Mouse (Mus musculus) bone marrow, adult 2 months (tissue): ENCODE data around the gene Bsnd. TPM values are rescaled to one million over a fixed set of nuclear protein-coding genes. Genes with fewer than 3 reads are reported as not detected.
A peak's percentile ranks its signal among the peaks of the same experiment; 100 is the strongest.

Experiments used
- H3K27ac ChIP-seq: fragments of 200-500 bp; 2 replicates; pipeline ENCODE4 v1.5.1; 2012; ENCODE audit warnings: low read depth, mild to moderate bottlenecking, control low read depth, inconsistent platforms, low read length; ENCODE audit not compliant: control insufficient read depth, poor library complexity, insufficient read depth
- H3K4me1 ChIP-seq: fragments of 200-500 bp; 2 replicates; pipeline ENCODE4 v1.6.1; 2011; ENCODE audit warnings: low read length; ENCODE audit not compliant: control insufficient read depth, insufficient read depth
- H3K4me3 ChIP-seq: fragments of 200-500 bp; replicated peaks from 2 replicates; pipeline ENCODE3; 2011; ENCODE audit warnings: mild to moderate bottlenecking, low read depth, low read length, control low read depth; ENCODE audit not compliant: control insufficient read depth
- CTCF ChIP-seq: fragments of 200-500 bp; IDR thresholded peaks from 2 replicates; pipeline ENCODE4 v1.5.1; 2011; ENCODE audit warnings: low read length, control low read depth; ENCODE audit not compliant: control insufficient read depth, insufficient read depth
- POLR2A ChIP-seq: fragments of 200-500 bp; IDR thresholded peaks from 2 replicates; pipeline ENCODE4 v1.6.1; 2011; ENCODE audit warnings: low read depth, mild to moderate bottlenecking, control low read depth, low read length, borderline replicate concordance; ENCODE audit not compliant: control insufficient read depth
- WGBS: fragments of 180-500 bp; shearing (Covaris S2); methylation state at CpG from one replicate; pipeline ENCODE4 v1.1.7; 2018; 5-methylcytosine and 5-hydroxymethylcytosine counted together
- polyA plus RNA-seq: library from polyadenylated mRNA; stranded (reverse); fragments of >200 nt; gene quantifications from 2 replicates; pipeline ENCODE4 v1.2.4, GENCODE M21; 2011; ENCODE audit warnings: low replicate concordance; ENCODE audit not compliant: missing spikeins, insufficient read depth, insufficient read length

Gene Bsnd
- polyA plus RNA-seq, 1 experiment: not detected

DNA sequence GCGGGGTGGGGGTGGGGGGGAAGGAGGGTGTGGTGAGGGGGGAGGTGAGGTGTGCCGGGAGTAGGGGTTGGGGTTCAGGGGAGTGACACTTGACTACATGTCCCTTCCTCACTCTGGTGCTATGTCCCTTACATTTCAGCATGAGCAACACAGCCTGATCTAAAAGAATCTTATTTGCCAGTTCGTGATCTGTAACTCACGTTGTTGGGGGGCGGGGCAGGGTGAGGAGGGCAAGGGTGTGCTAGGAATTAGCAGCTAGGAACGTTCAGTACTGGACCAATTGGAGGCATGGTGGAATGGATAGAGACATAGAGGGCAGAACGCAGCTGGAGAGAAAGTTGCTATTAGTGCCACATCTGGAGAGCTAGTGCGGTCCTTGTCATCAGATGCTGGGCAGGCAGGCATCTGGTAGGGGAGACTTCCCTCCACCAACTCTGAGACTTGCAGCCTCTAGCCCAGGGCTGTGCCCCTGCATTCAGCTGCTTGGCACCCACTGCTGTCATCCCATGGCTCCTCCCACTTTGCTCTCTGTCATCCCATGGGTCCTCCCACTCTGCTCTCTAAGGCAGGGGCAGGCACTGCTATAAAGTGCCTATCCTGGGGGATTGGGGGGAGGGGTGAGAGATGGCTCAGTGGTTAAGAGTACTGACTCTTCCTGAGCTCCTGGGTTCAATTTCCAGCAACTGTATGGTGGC lies 5.8 kb upstream of the Bsnd start:
- no peak overlapping the region for H3K27ac ChIP-seq
- H3K4me3 ChIP-seq: no peak overlapping the region
- TF ChIP-seq CTCF (no peak), POLR2A (no peak)
- H3K4me1 ChIP-seq: no peaks in the 10 kb centered on the region
- 70% methylated on average over 8 of the region's 8 CpGs for WGBS

DNA sequence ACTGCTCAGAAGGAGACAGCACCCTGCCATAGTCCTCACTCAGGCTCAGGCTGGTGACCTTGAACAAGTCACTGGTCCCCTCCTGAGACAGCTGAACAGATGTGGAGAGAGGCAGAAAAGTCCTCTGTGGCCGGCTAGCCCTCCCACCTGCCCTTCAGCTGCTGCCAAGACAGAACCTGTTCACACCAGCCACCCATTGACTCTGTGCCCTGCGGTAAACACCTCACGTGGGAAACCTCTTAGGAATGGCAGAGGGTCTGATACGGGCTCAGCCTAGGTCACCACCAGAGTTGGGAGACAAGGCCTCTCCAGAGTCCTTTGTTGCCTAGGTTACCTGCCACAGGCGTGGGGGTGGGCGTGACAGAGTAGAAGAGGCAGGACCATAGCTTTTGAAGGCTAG lies 4.8 kb upstream of the Bsnd start:
- 81% methylated on average over 6 of the region's 6 CpGs for WGBS
- Histone ChIP-seq H3K27ac (no peak overlapping the region), H3K4me3 (no peak overlapping the region), H3K4me1 (no peaks in the 10 kb centered on the region)
- TF ChIP-seq CTCF (no peak), POLR2A (no peak)

DNA sequence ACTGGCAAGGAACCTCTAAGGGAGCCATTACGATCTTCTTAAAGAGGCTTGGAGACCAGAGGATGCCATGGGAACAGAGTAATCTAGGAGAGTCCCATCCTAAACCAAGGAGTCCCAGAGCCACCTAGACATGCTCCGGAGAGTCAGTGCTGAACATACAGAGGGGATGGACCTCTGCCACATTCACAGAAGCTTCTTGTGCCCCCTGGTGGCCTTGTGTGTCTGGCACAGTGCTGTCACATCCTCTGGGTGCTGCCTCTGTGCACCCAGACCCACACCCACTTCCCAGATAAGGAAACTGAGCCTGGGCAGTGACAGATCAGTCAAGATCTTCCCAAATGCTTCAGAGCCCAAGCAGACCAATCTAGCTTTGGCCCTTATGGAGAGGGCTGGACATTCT lies 1.6 kb upstream of the Bsnd start:
- TF ChIP-seq POLR2A: no peak
- TF ChIP-seq CTCF: peak; percentile 53; the same call in 1 of the 2 replicates
- 48% methylated on average over 2 of the region's 2 CpGs for WGBS
- Histone ChIP-seq H3K4me1 (no peaks in the 10 kb centered on the region), H3K4me3 (no peak overlapping the region), H3K27ac (no peak overlapping the region)

DNA sequence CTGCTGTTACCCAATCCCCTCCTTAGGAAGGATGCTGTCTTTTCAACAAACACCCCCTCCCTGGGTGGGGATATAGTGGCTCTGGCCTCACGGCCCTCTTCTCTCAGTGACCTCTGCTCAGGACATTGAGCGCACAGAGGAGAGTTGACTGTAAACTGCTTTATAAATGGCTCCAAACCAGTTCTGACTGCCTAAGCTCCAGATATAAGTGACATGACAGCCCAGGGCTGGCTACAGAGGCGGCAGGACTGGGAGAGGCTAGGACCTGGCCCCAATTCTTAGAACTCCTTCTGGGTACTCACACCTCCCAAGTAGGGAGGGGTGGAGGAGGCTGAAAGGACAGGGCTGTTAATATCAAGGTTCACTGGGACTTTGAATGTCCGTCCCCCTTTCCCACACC lies 1.5 kb downstream of the Bsnd start:
- no peaks in the 10 kb centered on the region for H3K4me1 ChIP-seq

DNA sequence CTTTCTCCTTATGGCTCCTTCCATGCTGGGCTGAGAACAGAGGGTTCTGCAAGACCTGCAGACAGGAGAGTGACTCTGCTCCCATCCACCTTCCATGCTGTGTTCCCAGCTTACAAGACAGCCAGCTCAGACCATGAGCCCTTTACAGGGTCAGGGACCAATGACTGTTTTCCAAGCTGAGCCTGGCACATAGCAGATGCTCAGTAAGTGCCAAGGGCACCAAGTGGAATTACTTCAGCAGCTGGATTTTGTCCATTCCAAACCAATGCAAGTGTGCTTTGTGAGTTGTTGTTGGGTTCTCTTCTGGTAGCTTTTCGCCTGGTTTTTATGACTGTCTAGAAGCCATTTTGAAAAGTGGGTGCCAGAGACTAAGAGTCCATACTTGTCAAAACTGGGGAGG lies 8.3 kb downstream of the Bsnd start:
- no peak overlapping the region for H3K4me3 ChIP-seq
- H3K27ac ChIP-seq: no peak overlapping the region
- TF ChIP-seq POLR2A: no peak
- no peak for TF ChIP-seq CTCF
- no peaks in the 10 kb centered on the region for H3K4me1 ChIP-seq
- WGBS: 61% methylated on average over 1 of the region's 1 CpGs

More for the DNA sequence above, 1.5 kb downstream of the Bsnd start:
- 73% methylated on average over 4 of the region's 4 CpGs for WGBS
- Histone ChIP-seq H3K27ac (no peak overlapping the region), H3K4me3 (no peak overlapping the region)
- no peak for TF ChIP-seq POLR2A
- TF ChIP-seq CTCF: no peak

DNA sequence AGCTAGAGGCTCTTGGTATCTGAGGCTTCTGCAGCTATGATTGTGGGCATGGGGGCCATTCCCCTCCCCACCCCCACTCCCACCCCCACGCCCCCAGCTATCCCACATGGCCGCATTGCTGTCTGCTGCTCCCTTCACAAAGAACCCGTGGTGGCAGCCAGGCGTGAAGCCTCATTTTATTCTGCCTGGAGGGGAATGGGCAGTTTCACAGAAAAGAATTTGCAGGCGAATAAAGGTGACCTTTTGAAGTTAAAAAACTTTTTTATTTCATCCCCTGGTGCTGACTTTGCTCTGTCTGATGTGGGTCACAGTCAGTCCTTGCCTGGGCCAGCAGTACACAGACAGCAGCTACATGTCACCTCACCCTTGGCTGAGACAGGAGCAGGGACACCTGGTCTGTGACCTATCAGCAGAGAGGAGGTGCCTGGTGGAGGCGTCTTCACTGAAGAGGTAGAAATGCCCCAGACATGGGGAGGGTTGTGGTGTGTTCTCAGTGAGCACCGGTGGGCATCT lies 8.8 kb downstream of the Bsnd start:
- H3K4me3 ChIP-seq: no peak overlapping the region
- no peaks in the 10 kb centered on the region for H3K4me1 ChIP-seq
- H3K27ac ChIP-seq: no peak overlapping the region
- WGBS: 55% methylated on average over 7 of the region's 7 CpGs
- TF ChIP-seq CTCF: no peak
- no peak for TF ChIP-seq POLR2A

DNA sequence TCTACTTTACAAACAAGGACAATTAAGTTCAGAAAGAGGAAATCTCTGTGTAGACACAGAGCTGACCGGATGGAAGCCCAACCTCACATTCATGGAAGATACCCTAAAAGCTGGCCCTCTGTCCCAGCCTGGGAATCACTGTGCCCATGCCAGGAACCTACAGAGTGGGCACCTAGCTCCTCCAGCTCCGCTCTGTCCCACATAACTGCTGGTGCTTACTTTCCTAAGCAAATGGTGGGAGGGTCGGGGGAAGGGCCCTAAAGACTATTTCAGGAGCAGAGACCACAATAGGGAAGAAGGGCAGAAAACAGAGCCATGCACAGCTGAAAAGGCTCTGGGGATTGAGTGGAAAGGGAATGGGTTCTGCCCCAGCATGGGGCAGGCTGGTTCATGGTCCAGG lies 11.5 kb downstream of the Bsnd start:
- no peak for TF ChIP-seq POLR2A
- WGBS: 47% methylated on average over 3 of the region's 3 CpGs
- no peak overlapping the region for H3K4me3 ChIP-seq

DNA sequence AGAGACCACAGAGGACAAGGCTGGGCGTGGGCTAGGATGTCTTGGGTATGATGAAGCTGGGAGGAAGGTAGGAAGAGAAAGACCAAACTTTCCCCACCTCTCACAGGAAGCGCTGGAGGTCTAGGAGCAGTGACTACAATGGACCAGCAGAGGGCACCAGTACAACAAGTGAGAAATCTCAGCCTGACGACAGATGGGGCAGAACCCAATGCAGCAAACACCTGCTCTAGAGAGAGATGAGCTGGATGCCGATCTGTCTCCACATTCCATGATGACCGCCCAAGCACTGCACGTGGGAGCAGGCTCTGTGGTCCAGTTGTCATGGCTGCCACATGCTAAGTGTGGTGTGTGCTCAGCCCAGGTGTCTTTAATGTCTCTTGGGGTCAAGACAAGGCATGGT lies 17.8 kb downstream of the Bsnd start:
- H3K4me3 ChIP-seq: no peak overlapping the region
- no peaks in the 10 kb centered on the region for H3K4me1 ChIP-seq
- TF ChIP-seq CTCF (peak; percentile 86), POLR2A (no peak)
- no peak overlapping the region for H3K27ac ChIP-seq
- WGBS: 4% methylated on average over 6 of the region's 6 CpGs

More for the DNA sequence above, 11.5 kb downstream of the Bsnd start:
- H3K27ac ChIP-seq: no peak overlapping the region
- no peaks in the 10 kb centered on the region for H3K4me1 ChIP-seq

DNA sequence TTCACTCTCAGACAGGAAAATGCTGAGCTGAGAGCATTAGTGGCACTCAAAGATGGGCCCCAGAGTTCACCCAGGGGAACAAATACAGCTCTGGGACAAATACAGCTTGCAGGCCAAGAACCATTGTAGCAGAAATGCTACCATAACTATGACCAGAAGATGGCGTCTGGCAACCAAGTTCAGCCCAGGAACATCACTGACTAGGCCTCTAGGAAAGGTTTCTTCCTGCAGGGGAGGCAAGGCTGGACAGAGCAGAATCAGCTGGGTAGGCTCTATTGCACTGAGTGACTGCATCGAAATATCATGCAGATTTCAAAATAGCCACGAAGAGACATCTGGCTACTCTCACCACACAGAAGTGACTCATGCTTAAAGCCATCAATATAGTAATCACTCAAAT lies 19.7 kb downstream of the Bsnd start:
- Histone ChIP-seq H3K4me3 (no peak overlapping the region), H3K27ac (no peak overlapping the region), H3K4me1 (no peaks in the 10 kb centered on the region)
- TF ChIP-seq POLR2A: no peak
- peak; percentile 36 for TF ChIP-seq CTCF
- 13% methylated on average over 3 of the region's 3 CpGs for WGBS
